Mouse (Mus musculus) ovary, adult 2 months (tissue): ENCODE results near the gene Bicd1. TPM values are rescaled to one million over a fixed set of nuclear protein-coding genes. Genes with fewer than 3 reads are reported as not detected.

Experiments used
- polyA plus RNA-seq: library from polyadenylated mRNA; depleted of rRNA; stranded (reverse); fragments of >200 nt; gene quantifications from 2 replicates; pipeline ENCODE4 v1.2.3, GENCODE M21; 2012; rRNA removed

The Bicd1 gene
- polyA plus RNA-seq, result 5.8 and 7.6 TPM in 2 replicates

GRCm38 (mm10) chr6:149408833-149409332, at the start of gene Bicd1:
Gene Bicd1, plus strand, starts transcription at chr6:149408886.

Other genes starting within 250 kb of the Bicd1 start
- 7.2 and 8.8 TPM in 2 replicates for gene Amn1, start 220.2 kb upstream of the Bicd1 start, polyA plus RNA-seq
- gene Resf1, start 99.5 kb upstream of the Bicd1 start, polyA plus RNA-seq, result 17.1 and 40.7 TPM in 2 replicates